Mouse (Mus musculus) cerebellum, adult 11 months (tissue): Measurements from ENCODE around the gene Klc4.

Experiments
- DNase-seq: peaks from one replicate; pipeline ENCODE4 v3.0.0; 2022

Gene Klc4

DNA sequence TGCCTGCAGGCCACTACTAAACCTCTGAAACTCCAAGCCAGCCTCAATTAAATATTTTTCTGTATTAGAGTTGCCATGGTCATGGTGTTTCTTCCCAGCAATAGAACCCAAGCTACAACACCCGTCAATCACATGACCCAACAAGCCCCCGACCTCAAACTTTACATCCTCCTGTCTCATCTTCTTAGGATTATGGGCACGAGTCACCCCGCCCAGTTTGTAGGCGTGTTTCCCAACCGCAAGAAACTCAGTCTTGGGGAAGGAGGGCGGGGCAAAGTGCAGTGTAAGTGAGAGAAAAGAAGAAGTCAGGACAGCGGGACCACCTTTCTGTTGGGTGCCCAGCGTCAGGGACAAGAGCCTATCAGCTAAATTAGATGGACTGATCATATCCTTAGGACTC is 57.6 kb downstream of the Klc4 start:
- DNase-seq, result no peak

DNA sequence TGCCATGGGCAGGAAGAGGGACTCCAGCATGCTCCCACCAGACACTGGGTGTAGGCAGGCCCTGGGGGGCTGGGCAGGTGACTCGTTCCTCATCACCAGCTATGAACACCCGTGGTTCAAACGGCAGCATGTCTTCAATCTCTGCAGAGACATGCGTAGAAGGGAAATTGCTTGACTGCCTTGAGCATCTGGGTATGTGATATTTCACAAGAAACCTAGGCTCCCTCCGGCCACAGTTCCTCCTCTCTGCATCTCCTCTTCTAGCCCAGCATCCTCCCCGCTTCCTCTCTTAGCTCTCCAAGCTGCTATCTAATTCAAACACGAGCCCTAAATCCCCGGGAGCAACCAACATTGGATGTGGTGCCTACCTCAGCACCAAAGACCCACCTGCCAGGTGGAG is 59.5 kb downstream of the Klc4 start:
- DNase-seq, result no peak
